Mouse (Mus musculus) right cerebral cortex, postnatal 36 days (tissue): ENCODE results near the gene Il12rb1.

Experiments used
- DNase-seq, 2 experiments: peaks; one replicate each; pipeline ENCODE4 v3.0.0; 2022; ENCODE audit warnings: low spot score in 2 of 2, mixed read lengths in 1 of 2

The Il12rb1 gene

GRCm38 (mm10) chr8:70808239-70808638 is at the start of gene Il12rb1:
Gene Il12rb1, plus strand, starts transcription at chr8:70808449.
- no peak for DNase-seq

- peak in 1 of 2 experiments; percentile 11 for DNase-seq
Observed at GRCm38 (mm10) chr8:70758616-70759561, 49.4 kb upstream of the Il12rb1 start.

- no peak for DNase-seq
Observed at GRCm38 (mm10) chr8:70760350-70760749, 47.9 kb upstream of the Il12rb1 start.

- peak; percentile 96 to 98 for DNase-seq
Observed at GRCm38 (mm10) chr8:70760775-70761406, 47.4 kb upstream of the Il12rb1 start, which contains the start of gene Mpv17l2. Gene Mpv17l2, minus strand, starts transcription at chr8:70760946.

- DNase-seq = no peak
Observed at GRCm38 (mm10) chr8:70762118-70762517, 46.1 kb upstream of the Il12rb1 start.

DNA sequence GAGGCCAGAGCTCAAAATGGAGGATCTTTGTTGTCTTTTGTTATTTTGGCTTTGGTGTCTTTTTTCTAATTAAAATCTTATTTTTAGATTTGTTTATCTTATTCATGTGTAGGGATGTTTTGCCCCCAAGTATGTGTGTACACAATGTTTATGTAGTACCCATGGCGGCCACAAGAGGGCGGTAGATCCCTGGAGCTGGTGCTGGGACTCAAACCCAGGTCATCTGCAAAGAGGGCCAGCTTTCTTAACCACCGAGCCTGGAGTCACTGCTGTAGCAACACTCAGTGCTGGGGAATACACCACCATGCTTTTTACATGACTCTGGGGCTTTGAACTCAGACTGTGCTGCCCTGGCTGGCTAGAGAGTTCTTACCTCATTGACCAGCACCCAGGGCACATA is 44.9 kb upstream of the Il12rb1 start:
- DNase-seq = no peak

- DNase-seq = no peak
Observed at GRCm38 (mm10) chr8:70764026-70764425, 44.2 kb upstream of the Il12rb1 start.

DNA sequence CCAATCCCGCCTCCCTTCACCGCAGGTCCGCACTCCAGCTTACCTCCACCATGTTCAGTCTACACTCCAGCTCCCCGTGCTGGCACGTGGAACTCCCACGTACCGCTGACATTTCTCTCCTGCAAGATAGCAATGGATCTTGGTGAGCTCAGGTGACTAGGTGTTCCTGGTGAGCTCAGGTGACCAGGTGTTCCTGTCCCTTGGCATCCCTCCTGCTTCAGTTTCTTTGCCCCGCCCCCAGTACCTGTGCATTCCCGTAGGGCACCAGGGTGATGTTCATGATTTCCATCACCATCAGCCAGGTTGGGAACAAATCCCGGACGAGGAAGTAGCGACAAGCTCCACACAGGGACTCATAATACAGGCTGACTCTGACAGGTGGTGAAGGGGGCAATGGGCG is 43.6 kb upstream of the Il12rb1 start:
- no peak for DNase-seq

- no peak for DNase-seq
Observed at GRCm38 (mm10) chr8:70765329-70765728, 42.9 kb upstream of the Il12rb1 start.

DNA sequence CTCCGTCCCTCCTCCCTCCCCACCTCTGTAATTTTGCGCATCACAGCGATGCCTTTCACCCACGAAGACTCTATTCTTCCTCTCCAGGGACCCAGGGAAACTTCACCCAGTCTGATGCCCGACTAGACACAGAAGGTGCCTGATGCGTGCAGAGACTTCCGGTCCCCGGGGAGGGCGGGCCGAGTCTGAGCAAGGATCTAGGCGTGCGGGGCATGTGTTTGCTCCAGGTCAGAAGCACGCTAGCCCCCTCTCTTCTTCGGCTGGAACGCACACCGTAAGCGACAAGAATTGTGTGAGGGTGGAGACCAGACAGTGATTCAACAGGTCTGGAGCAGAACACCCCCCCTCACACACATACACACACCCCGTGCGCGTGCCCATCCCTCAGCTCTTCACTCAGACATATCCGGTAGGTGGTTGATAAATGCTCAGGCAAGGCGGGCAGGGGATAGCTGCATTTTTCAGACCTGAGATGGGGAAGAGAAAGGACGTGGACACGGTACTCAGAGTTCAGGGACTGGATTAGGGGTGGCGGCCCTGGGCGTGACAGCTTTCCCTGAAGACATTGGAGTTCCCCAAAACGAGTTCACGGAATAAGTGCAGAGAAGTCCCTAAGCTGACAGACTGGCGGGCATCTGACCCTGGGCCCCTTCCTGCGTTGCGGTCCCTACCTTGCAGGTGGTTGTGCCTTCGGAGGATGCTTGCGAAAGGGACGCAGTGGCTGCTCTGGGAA is 42.2 kb upstream of the Il12rb1 start:
- DNase-seq = no peak

GRCm38 (mm10) chr8:70766571-70767440 is 41.4 kb upstream of the Il12rb1 start:
- DNase-seq = no peak

DNA sequence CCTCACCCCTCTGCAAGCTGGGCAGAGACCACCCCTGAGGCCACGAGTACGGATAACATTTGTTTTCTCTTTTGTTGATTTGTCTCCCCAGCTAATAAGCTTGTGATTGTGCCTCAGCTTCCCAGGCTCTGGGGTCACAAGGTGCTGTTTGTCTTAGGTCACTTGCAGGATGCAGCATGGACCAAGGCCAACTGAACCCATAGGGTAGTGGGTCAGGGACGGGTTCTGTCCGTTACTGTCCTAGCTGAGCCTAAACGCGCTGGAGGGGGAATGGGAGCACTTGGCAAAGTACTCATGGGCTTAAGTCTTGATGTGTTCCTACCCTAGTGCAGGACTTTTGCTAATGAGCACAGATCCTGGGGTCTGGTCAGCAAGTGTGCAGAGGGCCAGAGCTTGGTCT is 40.7 kb upstream of the Il12rb1 start:
- no peak for DNase-seq

DNA sequence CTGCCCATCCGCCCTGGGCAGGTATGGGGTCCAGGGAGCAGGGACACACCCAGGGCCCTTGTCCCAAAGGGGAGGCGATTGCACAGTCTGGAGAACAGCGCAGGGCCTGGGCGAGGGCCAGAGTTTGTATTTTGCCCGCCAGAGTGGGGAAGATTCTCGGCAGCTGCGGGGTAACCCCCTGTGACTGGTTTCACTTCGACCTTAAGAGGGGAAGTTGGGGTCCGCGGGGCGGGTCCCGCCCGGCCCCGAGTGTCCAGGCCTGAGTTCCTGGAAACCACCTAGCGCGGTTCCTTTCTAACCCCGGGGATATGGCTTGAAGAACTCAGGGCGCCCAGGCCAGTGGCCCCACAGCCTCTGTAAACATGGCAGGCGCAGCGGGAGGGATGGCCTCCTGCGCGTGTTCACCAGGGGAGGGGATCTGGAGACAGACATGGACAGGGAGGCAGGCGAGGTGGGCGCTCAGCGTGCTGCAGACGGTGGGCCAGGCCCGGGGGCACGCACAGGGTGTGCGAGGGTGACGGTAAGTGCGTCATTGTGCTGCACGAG is 39.9 kb upstream of the Il12rb1 start:
- DNase-seq = no peak

GRCm38 (mm10) chr8:70768956-70769355 is 39.3 kb upstream of the Il12rb1 start:
- DNase-seq = no peak

- DNase-seq = peak; percentile 90 to 91
Observed at GRCm38 (mm10) chr8:70769359-70769758, 38.9 kb upstream of the Il12rb1 start.

DNA sequence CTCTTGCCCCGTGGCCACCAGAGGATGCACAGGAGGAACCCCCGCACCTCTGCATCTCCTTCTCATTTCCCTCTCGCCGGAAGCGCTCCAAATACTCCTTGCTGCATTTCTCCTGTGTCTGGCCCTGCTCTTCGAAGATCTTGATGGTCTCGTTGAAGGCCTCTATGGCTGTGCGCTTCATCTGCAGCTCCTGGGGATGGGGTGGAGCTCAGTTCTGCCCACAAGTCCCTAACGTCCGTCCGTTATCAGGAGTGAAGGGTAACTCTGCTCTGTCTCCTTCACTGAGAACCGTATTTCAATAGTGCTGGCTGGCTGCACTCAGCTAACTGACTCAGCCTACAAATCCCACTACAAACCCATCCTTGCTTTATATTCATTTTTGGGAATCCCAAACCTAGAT is 38.4 kb upstream of the Il12rb1 start:
- no peak for DNase-seq

DNA sequence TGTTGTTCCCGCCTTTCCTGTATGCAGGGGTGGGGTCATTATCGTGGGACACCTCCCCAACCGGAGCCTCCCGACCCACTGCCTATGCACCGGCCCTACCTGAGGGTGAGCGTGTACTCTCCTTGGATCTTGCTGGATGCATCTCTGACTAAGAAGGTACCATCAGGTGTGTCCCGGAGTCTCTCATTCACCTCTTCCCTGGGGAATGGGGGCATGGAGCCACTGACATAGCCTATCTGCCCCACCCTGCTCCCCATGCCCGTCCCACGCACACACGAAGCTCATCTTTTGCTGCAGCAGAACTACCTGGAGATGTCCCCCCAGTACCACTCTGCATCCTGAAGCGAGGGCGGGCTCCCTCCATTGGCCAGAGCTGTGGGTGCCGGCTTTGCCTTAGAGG is 37.5 kb upstream of the Il12rb1 start:
- DNase-seq = no peak

- DNase-seq = no peak
Observed at GRCm38 (mm10) chr8:70771217-70771616, 37.0 kb upstream of the Il12rb1 start.

- DNase-seq = no peak
Observed at GRCm38 (mm10) chr8:70772075-70772474, 36.2 kb upstream of the Il12rb1 start.

DNA sequence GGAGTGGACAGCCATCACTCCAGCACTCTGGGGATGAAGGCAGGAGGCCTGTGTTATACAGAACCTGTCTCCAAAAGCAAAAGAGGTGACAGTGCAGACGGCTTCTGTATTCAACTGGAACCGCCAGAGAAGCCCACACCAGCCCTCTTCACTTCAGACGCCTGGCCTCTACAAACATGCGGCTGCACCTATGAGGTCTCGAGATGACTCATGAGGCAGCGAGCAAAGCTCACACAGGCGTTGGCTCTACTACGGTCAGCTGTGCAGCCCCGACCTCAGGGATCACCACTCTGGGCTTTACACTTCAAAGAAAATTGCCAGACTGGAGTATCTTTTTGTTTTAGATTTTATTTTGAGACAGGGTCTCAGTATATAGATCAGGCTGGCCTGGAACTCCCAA is 35.4 kb upstream of the Il12rb1 start:
- DNase-seq = no peak

DNA sequence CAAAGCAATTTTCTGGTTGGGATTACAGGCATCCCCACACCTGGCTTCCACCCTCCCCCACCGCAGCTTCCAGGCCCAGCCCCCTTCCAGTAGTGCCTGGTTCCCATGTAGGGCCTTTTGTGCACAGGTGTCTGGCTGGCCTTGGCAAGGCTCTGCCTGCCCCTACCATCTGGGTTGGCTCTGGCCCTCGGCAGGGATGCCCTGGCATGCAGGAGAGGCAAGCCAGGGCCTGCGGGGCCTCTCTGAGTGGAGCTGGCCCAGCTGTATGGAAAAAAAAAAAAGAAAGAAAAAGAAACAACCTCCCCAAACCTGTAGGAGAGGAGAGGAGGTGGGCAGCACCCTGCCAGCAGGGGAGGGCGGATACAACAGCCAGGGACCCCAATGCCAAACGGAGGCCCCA is 34.8 kb upstream of the Il12rb1 start:
- DNase-seq = no peak
